Mouse (Mus musculus): ENCODE measurements at regions not wholly inside any gene's neighbourhood (a gene's known extent, or its start where the extent isn't known, plus 50 kb on each side); places are given as distances from the start of the nearest gene placed in this dataset.
"Not testable (repeated sequence)": the region's sequence is repeated elsewhere in the genome, so short reads cannot be mapped to it uniquely, and the experiment has no call there.

DNA sequence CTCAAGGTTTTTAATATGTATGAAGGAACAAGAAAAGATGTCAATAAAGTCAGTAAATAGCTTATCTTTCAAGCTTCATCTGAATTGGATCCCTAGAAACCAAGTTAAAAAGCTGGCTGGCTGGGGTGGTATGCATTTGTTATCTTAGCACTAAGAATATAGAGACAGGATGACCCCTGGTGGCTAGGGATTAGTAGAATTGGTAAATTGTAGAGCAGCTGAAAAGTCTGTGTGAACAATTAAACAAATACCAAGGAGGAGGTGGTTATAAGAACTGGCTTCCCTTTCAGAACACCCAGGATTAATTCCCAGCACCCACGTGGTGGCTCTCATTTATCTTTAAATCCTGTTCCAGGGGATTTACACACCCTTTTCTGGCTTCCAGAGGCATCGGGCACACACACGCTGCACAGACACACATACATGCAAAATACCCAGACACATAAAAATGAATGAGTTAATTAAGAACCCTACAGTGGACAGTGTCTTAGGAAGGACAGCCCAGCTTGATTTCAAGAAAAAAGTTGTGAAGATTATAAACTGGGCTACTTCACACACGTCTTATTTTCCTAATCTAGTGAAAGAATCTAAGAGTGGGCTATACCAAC, 170.5 kb downstream of the Pdzph1 start:
- ATAC-seq (ENCODE audit: insufficient read depth) (no peak), DNase-seq (peak; percentile 44)
- no peak overlapping the region for H3K4me2 ChIP-seq
- no peak overlapping the region for H3K4me3 ChIP-seq (ENCODE audit: low read depth, low read length)
- H3K27me3 ChIP-seq (ENCODE audit: insufficient read depth, low read length): no peaks in the 10 kb centered on the region
- H3K27ac ChIP-seq (ENCODE audit: low read depth): no peak overlapping the region
- no peak overlapping the region for H3K9ac ChIP-seq
- H3K36me3 ChIP-seq (ENCODE audit: insufficient read depth): no peaks in the 10 kb centered on the region
- no peaks in the 10 kb centered on the region for H3K9me3 ChIP-seq (ENCODE audit: low read depth, low read length)
- no peaks in the 10 kb centered on the region for H3K4me1 ChIP-seq (ENCODE audit: insufficient read depth)
- peak; percentile 23; the same call in 1 of the 2 replicates for TF ChIP-seq CTCF (IDR thresholded peaks at IDR 0.05; ENCODE audit: low read depth)
- WGBS: 59% methylated on average over 4 of the region's 4 CpGs

DNA sequence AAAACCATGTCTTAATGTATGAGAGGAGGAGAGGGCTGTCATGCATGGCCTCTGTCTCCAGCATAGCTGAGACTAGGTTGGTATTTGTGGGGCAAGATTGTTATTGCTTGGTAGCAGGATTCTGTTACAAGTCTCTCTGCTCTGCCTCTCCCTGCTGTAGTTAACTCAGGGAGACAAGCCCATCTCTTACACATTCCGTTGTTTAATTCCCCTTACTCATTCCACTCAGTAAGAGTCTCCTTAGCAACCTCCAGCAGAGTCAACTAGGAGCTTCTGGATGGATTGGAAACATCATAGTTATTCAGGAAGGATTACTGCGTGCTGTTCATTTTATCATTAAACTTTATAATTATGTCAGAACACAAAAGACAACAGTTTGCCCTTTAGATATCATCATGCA, 171.8 kb downstream of the Pdzph1 start:
- no peaks in the 10 kb centered on the region for H3K27me3 ChIP-seq (ENCODE audit: insufficient read depth, low read length)
- 72% methylated on average over 2 of the region's 2 CpGs for WGBS

DNA sequence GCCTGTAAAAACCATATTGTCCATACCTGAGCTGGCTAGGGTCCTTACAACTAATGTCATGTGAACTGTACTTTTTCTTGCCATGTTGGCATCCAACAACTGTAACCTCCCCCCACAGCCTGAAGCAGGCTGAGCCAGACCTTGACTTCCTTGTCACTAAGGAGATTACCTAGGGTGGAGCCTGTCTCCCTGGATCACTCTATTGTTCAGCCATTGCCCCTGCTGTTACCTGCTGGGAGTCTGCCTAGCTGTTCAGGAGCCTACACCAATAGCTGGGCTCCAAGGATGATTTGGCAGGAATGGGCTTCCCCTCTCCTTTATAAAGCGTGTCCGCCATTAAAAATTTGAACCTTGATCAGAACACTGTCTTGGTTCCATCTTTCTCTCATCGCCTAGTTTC, 215.7 kb downstream of the Pdzph1 start:
- not testable (repeated sequence) for H3K9ac ChIP-seq; H3K27me3 ChIP-seq (ENCODE audit: insufficient read depth, low read length); H3K4me3 ChIP-seq (ENCODE audit: low read depth, low read length); H3K9me3 ChIP-seq (ENCODE audit: low read depth, low read length); H3K4me1 ChIP-seq (ENCODE audit: insufficient read depth); DNase-seq; H3K4me2 ChIP-seq; H3K27ac ChIP-seq (ENCODE audit: low read depth); H3K36me3 ChIP-seq (ENCODE audit: insufficient read depth); ATAC-seq (ENCODE audit: insufficient read depth)
- WGBS: 81% methylated on average over 3 of the region's 3 CpGs

More for the DNA sequence above, 171.8 kb downstream of the Pdzph1 start:
- Histone ChIP-seq H3K4me1 (ENCODE audit: insufficient read depth) (no peaks in the 10 kb centered on the region), H3K27ac (ENCODE audit: low read depth) (no peak overlapping the region), H3K9ac (no peak overlapping the region), H3K4me3 (ENCODE audit: low read depth, low read length) (no peak overlapping the region), H3K4me2 (no peak overlapping the region), H3K9me3 (ENCODE audit: low read depth, low read length) (no peaks in the 10 kb centered on the region), H3K36me3 (ENCODE audit: insufficient read depth) (no peaks in the 10 kb centered on the region)
- TF ChIP-seq CTCF (IDR thresholded peaks at IDR 0.05; ENCODE audit: low read depth): no peak
- DNase-seq (no peak), ATAC-seq (ENCODE audit: insufficient read depth) (no peak)

DNA sequence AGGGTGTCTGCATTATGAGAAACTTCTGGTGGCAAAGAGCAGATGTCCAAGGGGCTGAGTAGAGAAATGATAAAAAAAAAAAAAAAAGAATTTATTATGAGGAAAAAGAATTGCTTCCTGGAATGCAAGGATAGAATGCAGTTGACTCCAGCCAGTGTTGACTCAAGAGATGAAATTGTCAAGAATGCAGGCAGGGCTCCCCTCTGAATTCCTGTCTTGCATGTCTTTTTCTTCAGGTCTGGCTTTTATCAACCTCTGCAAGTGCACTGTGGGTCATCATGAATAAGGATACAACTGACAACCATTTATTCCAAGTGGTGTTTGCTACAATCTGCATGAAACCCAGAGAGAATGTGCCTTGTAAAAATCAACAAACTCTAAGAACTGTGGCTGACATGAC, 217.6 kb downstream of the Pdzph1 start:
- Histone ChIP-seq H3K4me2 (no peak overlapping the region), H3K36me3 (ENCODE audit: insufficient read depth) (no peaks in the 10 kb centered on the region), H3K9ac (no peak overlapping the region), H3K9me3 (ENCODE audit: low read depth, low read length) (no peaks in the 10 kb centered on the region), H3K4me3 (ENCODE audit: low read depth, low read length) (no peak overlapping the region), H3K27me3 (ENCODE audit: insufficient read depth, low read length) (no peaks in the 10 kb centered on the region), H3K4me1 (ENCODE audit: insufficient read depth) (no peaks in the 10 kb centered on the region), H3K27ac (ENCODE audit: low read depth) (no peak overlapping the region)
- ATAC-seq (ENCODE audit: insufficient read depth): no peak
- TF ChIP-seq CTCF (IDR thresholded peaks at IDR 0.05; ENCODE audit: low read depth): no peak
- no peak for DNase-seq

DNA sequence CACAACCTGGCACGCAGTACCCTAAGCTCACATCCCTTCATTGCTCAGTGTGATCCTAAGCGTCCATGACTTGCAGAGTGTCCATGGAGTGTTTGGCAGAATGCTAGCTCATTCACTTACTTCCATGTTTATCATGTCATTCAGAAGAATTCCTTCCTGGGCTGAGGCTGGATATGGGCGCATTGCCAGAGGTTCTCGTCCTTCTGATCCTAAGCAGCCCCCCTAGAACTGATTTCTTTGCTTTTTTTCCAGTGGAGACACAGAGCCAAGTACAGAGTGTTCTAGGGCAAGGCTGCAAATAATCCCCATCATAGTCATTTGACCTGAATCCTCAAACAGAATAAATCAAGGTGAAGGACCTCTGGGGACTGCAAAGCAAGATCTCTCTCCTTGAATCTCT, 226.0 kb downstream of the Pdzph1 start:
- no peak for ATAC-seq (ENCODE audit: insufficient read depth)
- H3K9me3 ChIP-seq (ENCODE audit: low read depth, low read length): no peaks in the 10 kb centered on the region
- H3K4me3 ChIP-seq (ENCODE audit: low read depth, low read length): no peak overlapping the region
- peak; percentile 4 for DNase-seq
- no peak for TF ChIP-seq CTCF (IDR thresholded peaks at IDR 0.05; ENCODE audit: low read depth)
- H3K27me3 ChIP-seq (ENCODE audit: insufficient read depth, low read length): no peaks in the 10 kb centered on the region
- 61% methylated on average over 4 of the region's 4 CpGs for WGBS
- no peaks in the 10 kb centered on the region for H3K36me3 ChIP-seq (ENCODE audit: insufficient read depth)
- no peak overlapping the region for H3K27ac ChIP-seq (ENCODE audit: low read depth)
- H3K4me1 ChIP-seq (ENCODE audit: insufficient read depth): no peaks in the 10 kb centered on the region
- no peak overlapping the region for H3K4me2 ChIP-seq
- H3K9ac ChIP-seq: no peak overlapping the region

DNA sequence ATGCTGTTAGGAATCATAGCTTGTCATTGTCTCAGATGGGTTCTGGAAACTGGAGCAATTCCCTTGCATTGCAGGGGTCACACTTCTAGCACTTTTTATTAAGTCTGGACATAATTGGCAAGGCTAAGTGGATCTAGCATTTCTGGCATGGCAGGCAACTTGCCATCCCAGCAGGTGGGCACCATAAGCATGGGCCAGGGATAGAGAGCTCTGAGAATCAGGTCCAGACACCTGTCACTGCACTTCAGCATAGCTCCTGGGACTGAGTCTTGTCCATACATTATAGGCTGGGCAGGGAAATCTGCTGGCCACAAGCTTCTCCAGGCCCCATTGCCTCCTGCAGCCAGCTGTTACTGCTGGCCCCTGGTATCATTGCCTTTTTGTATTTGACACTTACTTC, 242.2 kb downstream of the Pdzph1 start:
- Histone ChIP-seq H3K27me3 (ENCODE audit: insufficient read depth, low read length) (no peaks in the 10 kb centered on the region), H3K4me3 (ENCODE audit: low read depth, low read length) (no peak overlapping the region), H3K9me3 (ENCODE audit: low read depth, low read length) (no peaks in the 10 kb centered on the region), H3K4me1 (ENCODE audit: insufficient read depth) (no peaks in the 10 kb centered on the region), H3K36me3 (ENCODE audit: insufficient read depth) (no peaks in the 10 kb centered on the region), H3K27ac (ENCODE audit: low read depth) (no peak overlapping the region), H3K9ac (no peak overlapping the region), H3K4me2 (no peak overlapping the region)
- no peak for TF ChIP-seq CTCF (IDR thresholded peaks at IDR 0.05; ENCODE audit: low read depth)
- no peak for DNase-seq
- no peak for ATAC-seq (ENCODE audit: insufficient read depth)

DNA sequence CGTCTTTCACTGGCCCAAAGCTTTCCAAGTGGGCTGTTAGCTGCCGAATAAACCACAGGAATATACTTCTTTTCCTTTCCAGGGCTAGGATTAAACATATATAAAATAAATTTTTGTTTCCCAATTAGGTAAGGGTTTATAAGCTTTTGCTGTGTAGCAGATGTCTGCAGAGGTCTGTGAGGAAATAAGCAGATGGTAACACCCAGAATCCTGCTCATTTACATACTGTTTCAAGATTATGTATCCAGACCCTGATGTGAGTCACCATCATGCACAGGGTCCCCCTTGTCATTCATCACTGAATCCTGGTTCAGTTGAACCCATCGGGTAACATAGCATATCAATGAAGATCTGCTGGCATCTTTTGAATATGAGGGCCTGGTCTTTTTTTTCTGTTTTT, 242.9 kb downstream of the Pdzph1 start:
- no peaks in the 10 kb centered on the region for H3K36me3 ChIP-seq (ENCODE audit: insufficient read depth)
- H3K27me3 ChIP-seq (ENCODE audit: insufficient read depth, low read length): no peaks in the 10 kb centered on the region
- 81% methylated on average over 3 of the region's 3 CpGs for whole genome bisulfite sequencing
- H3K4me1 ChIP-seq (ENCODE audit: insufficient read depth): no peaks in the 10 kb centered on the region
- no peak overlapping the region for H3K27ac ChIP-seq (ENCODE audit: low read depth)
- ATAC-seq (ENCODE audit: insufficient read depth): no peak
- no peak overlapping the region for H3K4me3 ChIP-seq (ENCODE audit: low read depth, low read length)
- no peak for DNase-seq
- no peaks in the 10 kb centered on the region for H3K9me3 ChIP-seq (ENCODE audit: low read depth, low read length)
- no peak for TF ChIP-seq CTCF (IDR thresholded peaks at IDR 0.05; ENCODE audit: low read depth)
- no peak overlapping the region for H3K9ac ChIP-seq
- no peak overlapping the region for H3K4me2 ChIP-seq

Measured in lung, embryonic 14.5 days (tissue).